Mouse (Mus musculus) hindbrain, postnatal 0 days (tissue): ENCODE measurements around the gene Ehd4. TPM values are rescaled to one million over a fixed set of nuclear protein-coding genes. Genes with fewer than 3 reads are reported as not detected.

Source experiments
- ATAC-seq: fragments of 200-750 bp; cut with Nextera tagmentation; 2 replicates; pipeline ENCODE4 v1.8.0; 2017; ENCODE audit warnings: mild to moderate bottlenecking, moderate TSS enrichment, moderate library complexity
- DNase-seq: peaks from one replicate; pipeline ENCODE4 v3.0.0-alpha.2; 2015; ENCODE audit warnings: low spot score
- H3K27ac ChIP-seq: fragments of 300-500 bp; sonication (generic); 2 replicates; pipeline ENCODE4 v1.5.1; 2014; ENCODE audit warnings: mild to moderate bottlenecking
- H3K27me3 ChIP-seq: fragments of 300-500 bp; sonication (generic); 2 replicates; pipeline ENCODE4 v1.6.1; 2014; ENCODE audit warnings: low read length, mixed read lengths; ENCODE audit not compliant: insufficient read depth
- H3K36me3 ChIP-seq: fragments of 300-500 bp; sonication (generic); 2 replicates; pipeline ENCODE4 v1.6.1; 2014; ENCODE audit warnings: low read length, mixed read lengths; ENCODE audit not compliant: insufficient read depth
- H3K4me1 ChIP-seq: fragments of 300-500 bp; sonication (generic); 2 replicates; pipeline ENCODE4 v1.6.1; 2014; ENCODE audit warnings: antibody characterized with exemption, low read length, mixed read lengths; ENCODE audit not compliant: insufficient read depth
- H3K4me2 ChIP-seq: fragments of 300-500 bp; sonication (generic); 2 replicates; pipeline ENCODE4 v1.6.1; 2014; ENCODE audit warnings: low read depth, mild to moderate bottlenecking, low read length, moderate library complexity, mixed read lengths
- H3K4me3 ChIP-seq: fragments of 300-500 bp; sonication (generic); 2 replicates; pipeline ENCODE4 v1.5.1; 2014; ENCODE audit warnings: low read length
- H3K9ac ChIP-seq: fragments of 300-500 bp; sonication (generic); replicated peaks from 2 replicates; pipeline ENCODE4 v1.6.1; 2014; ENCODE audit warnings: mild to moderate bottlenecking, low read length, moderate library complexity, mixed read lengths
- H3K9me3 ChIP-seq: fragments of 300-500 bp; sonication (generic); 2 replicates; pipeline ENCODE4 v1.6.1; 2016; ENCODE audit warnings: low read length, mixed read lengths
- CTCF ChIP-seq: IDR thresholded peaks from 2 replicates; pipeline ENCODE4 v1.5.1; 2016; ENCODE audit warnings: antibody characterized with exemption, control low read depth, low read depth
- WGBS: fragments of 180-500 bp; shearing (Covaris S2); extraction: QIAGEN DNeasy Blood & Tissue Kit; methylation state at CpG from one replicate; pipeline ENCODE4 v1.1.7; 2014; 5-methylcytosine and 5-hydroxymethylcytosine counted together
- polyA plus RNA-seq: library from polyadenylated mRNA; unstranded; fragments of >200 nt; fragmentation: Nextera tagmentation; extraction: Ambion mirVana; gene quantifications from 2 replicates; pipeline ENCODE4 v1.2.1, GENCODE M21; 2015
- total RNA-seq: library from RNA; depleted of rRNA; stranded (reverse); fragments of >200 nt; gene quantifications from 2 replicates; pipeline ENCODE4 v1.2.3, GENCODE M21; 2014

The Ehd4 gene
- total and polyA plus RNA-seq, 2 experiments from 2014 or later = 6.3 to 24.6 TPM

GRCm38 (mm10) chr2:120087391-120087790, 67.0 kb downstream of the Ehd4 start:
- WGBS = 74% methylated on average over 3 of the region's 3 CpGs
- H3K4me1 ChIP-seq = no peaks in the 10 kb centered on the region

GRCm38 (mm10) chr2:120086038-120086437, 68.4 kb downstream of the Ehd4 start:
- Histone ChIP-seq H3K9me3 (no peaks in the 10 kb centered on the region), H3K36me3 (no peaks in the 10 kb centered on the region), H3K4me1 (no peaks in the 10 kb centered on the region), H3K9ac (no peak overlapping the region), H3K27ac (no peak overlapping the region), H3K27me3 (no peaks in the 10 kb centered on the region), H3K4me2 (no peak overlapping the region), H3K4me3 (no peak overlapping the region)
- no peak for ATAC-seq
- WGBS = 94% methylated on average over 3 of the region's 3 CpGs
- DNase-seq = no peak
- no peak for TF ChIP-seq CTCF

More at GRCm38 (mm10) chr2:120087391-120087790, 67.0 kb downstream of the Ehd4 start:
- no peak for DNase-seq
- Histone ChIP-seq H3K36me3 (no peaks in the 10 kb centered on the region), H3K4me3 (no peak overlapping the region), H3K27me3 (no peaks in the 10 kb centered on the region), H3K4me2 (no peak overlapping the region), H3K9me3 (no peaks in the 10 kb centered on the region), H3K27ac (no peak overlapping the region), H3K9ac (no peak overlapping the region)
- no peak for ATAC-seq
- no peak for TF ChIP-seq CTCF

GRCm38 (mm10) chr2:120084593-120085361, 69.6 kb downstream of the Ehd4 start:
- H3K36me3 ChIP-seq = no peaks in the 10 kb centered on the region
- ATAC-seq (no peak), DNase-seq (peak; percentile 33)
- H3K9ac ChIP-seq = no peak overlapping the region
- no peaks in the 10 kb centered on the region for H3K27me3 ChIP-seq
- no peak overlapping the region for H3K4me2 ChIP-seq
- no peaks in the 10 kb centered on the region for H3K9me3 ChIP-seq
- WGBS = 84% methylated on average over 14 of the region's 14 CpGs
- no peak overlapping the region for H3K27ac ChIP-seq
- H3K4me3 ChIP-seq = no peak overlapping the region
- H3K4me1 ChIP-seq = no peaks in the 10 kb centered on the region
- TF ChIP-seq CTCF = peak; percentile 69

GRCm38 (mm10) chr2:120082416-120082815, 72.0 kb downstream of the Ehd4 start:
- no peaks in the 10 kb centered on the region; the same call in 1 of the 2 replicates for H3K27me3 ChIP-seq
- DNase-seq = no peak
- no peaks in the 10 kb centered on the region for H3K36me3 ChIP-seq
- H3K9ac ChIP-seq = no peak overlapping the region
- no peak for TF ChIP-seq CTCF
- ATAC-seq = no peak
- WGBS = 73% methylated on average over 2 of the region's 2 CpGs
- no peak overlapping the region for H3K4me3 ChIP-seq
- no peaks in the 10 kb centered on the region for H3K9me3 ChIP-seq
- H3K4me1 ChIP-seq = no peaks in the 10 kb centered on the region
- H3K27ac ChIP-seq = no peak overlapping the region
- H3K4me2 ChIP-seq = no peak overlapping the region

- Histone ChIP-seq H3K9me3 (no peaks in the 10 kb centered on the region), H3K4me1 (no peaks in the 10 kb centered on the region), H3K4me3 (peak overlapping the region; percentile 37), H3K4me2 (peak overlapping the region; percentile 62), H3K27me3 (peaks cover 8% of the 10 kb centered on the region; the same call in 1 of the 2 replicates), H3K27ac (no peak overlapping the region), H3K9ac (0 out of 2 replicates have a peak overlapping the region, but pooled peaks have one; percentile 13), H3K36me3 (no peaks in the 10 kb centered on the region)
- TF ChIP-seq CTCF = peak; percentile 73
- peak; percentile 71 for DNase-seq
- under 1% methylated on average over 36 of the region's 36 CpGs for WGBS
- peak; percentile 80 for ATAC-seq
Measured at GRCm38 (mm10) chr2:120076076-120076705, 78.2 kb downstream of the Ehd4 start.

GRCm38 (mm10) chr2:120074096-120074495, 80.3 kb downstream of the Ehd4 start:
- H3K27ac ChIP-seq = no peak overlapping the region
- no peak overlapping the region for H3K4me3 ChIP-seq
- no peak for ATAC-seq
- peaks cover 8% of the 10 kb centered on the region; the same call in 1 of the 2 replicates for H3K27me3 ChIP-seq
- H3K36me3 ChIP-seq = no peaks in the 10 kb centered on the region
- TF ChIP-seq CTCF = no peak
- DNase-seq = peak; percentile 27
- H3K9ac ChIP-seq = no peak overlapping the region
- no peak overlapping the region for H3K4me2 ChIP-seq
- no peaks in the 10 kb centered on the region for H3K9me3 ChIP-seq
- H3K4me1 ChIP-seq = no peaks in the 10 kb centered on the region
- WGBS = 71% methylated on average over 4 of the region's 4 CpGs
